Mouse (Mus musculus): ENCODE results near the gene Mis18a. TPM values are rescaled to one million over a fixed set of nuclear protein-coding genes. Genes with fewer than 3 reads are reported as not detected.

Gene Mis18a
- polyA plus RNA-seq, 1 experiment, result 22.2 TPM

DNA sequence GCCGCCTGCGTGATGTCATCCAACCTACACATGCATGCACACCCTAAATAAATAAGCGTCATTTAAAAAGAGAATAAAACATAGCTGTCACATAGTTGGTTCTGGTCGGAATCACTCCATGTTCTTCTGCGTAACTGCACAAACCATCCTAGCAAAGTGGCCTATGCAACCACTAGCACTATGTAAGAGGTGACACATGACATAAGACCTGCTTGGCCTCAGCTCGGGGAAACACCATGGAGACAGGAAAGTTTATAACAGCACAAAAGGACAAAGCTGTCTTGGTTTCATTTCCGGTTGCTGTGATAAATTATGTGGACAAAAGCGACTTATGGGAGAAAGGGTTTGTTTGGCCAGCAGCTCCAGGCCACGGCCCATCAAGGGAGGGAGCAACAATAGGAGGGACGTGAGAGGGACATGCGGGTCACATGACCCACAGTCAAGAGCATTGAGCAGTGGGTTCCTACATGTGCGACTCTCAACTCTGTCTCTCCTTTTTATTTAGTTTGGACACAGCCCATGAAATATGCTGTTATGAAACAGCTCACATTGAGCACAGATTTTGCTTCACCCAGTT, 39.4 kb downstream of the Mis18a start:
- peaks cover 26% of the 10 kb centered on the region for H3K27me3 ChIP-seq (ENCODE audit: control insufficient read depth, insufficient read depth, insufficient read length)
- no peak for TF ChIP-seq USF1 (IDR thresholded peaks at IDR 0.05; ENCODE audit: low read depth)
- TF ChIP-seq MYOG (IDR thresholded peaks at IDR 0.05; ENCODE audit: control insufficient read depth, extremely low read depth, insufficient read length), result no peak
- no peak for TF ChIP-seq FOSL1 (IDR thresholded peaks at IDR 0.05; ENCODE audit: insufficient read depth, low read length, poor library complexity, severe bottlenecking)
- TF ChIP-seq CTCF (IDR thresholded peaks at IDR 0.05; ENCODE audit: control insufficient read depth, insufficient read depth, insufficient read length), result no peak
- H3K79me2 ChIP-seq (ENCODE audit: control insufficient read depth, insufficient read depth), result no peaks in the 10 kb centered on the region

DNA sequence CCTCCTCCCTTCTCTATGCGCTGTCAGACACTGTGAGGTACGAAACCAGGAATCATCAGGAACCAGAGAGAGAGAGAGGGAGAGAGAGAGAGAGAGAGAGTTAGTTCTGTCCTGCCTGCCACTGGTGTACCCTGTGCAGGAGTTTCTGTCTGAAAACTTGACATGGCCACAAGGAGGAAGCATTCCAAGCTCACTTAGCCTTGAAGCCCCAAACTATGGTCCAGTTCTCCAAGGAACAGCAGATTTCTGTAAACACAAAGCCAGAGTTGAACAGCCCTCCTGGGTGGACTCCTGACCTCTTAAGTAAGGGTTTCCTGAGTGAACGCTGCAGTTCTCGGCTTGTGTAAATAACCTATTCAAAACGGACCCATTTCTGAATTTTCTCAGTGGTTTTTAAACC, 40.2 kb downstream of the Mis18a start:
- Histone ChIP-seq H3K79me2 (ENCODE audit: control insufficient read depth, insufficient read depth) (no peaks in the 10 kb centered on the region), H3K4me3 (ENCODE audit: insufficient read depth, poor library complexity, severe bottlenecking) (no peak overlapping the region), H3K79me3 (ENCODE audit: low read depth) (no peaks in the 10 kb centered on the region), H3K36me3 (ENCODE audit: control insufficient read depth, insufficient read depth) (no peaks in the 10 kb centered on the region), H3K27me3 (ENCODE audit: control insufficient read depth, insufficient read depth, insufficient read length) (peaks cover 22% of the 10 kb centered on the region), H3ac (ENCODE audit: control insufficient read depth, insufficient read length, low read depth) (no peak overlapping the region)
- TF ChIP-seq MAX (IDR thresholded peaks at IDR 0.05), result no peak

More for the DNA sequence above, 39.4 kb downstream of the Mis18a start:
- Histone ChIP-seq H3K36me3 (ENCODE audit: control insufficient read depth, insufficient read depth) (no peaks in the 10 kb centered on the region), H3ac (ENCODE audit: control insufficient read depth, insufficient read length, low read depth) (no peak overlapping the region), H3K79me3 (ENCODE audit: low read depth) (no peaks in the 10 kb centered on the region), H3K4me3 (ENCODE audit: insufficient read depth, poor library complexity, severe bottlenecking) (no peak overlapping the region)

DNA sequence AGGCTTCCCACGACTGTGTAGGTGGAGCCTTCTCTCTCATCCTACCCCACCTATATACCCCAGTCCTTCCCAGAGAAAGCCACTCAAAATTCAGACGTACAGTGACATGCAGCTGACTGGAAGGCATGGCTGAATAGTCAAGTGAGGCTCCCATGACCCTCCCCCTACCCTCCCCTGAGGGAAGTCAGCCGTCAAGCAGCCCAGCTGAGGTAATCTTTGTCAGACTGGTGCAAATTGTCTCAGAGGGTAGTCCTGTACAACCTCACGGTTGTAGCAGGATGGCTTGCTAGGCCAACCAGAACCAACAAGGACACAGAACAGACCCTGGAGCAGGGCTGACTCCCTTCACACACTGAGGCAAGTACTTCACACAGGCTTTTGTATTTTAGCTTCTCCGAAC, 43.1 kb downstream of the Mis18a start:
- Histone ChIP-seq H3K36me3 (ENCODE audit: control insufficient read depth, insufficient read depth) (no peaks in the 10 kb centered on the region), H3ac (ENCODE audit: control insufficient read depth, insufficient read length, low read depth) (no peak overlapping the region), H3K4me3 (ENCODE audit: insufficient read depth, poor library complexity, severe bottlenecking) (no peak overlapping the region), H3K79me2 (ENCODE audit: control insufficient read depth, insufficient read depth) (no peaks in the 10 kb centered on the region), H3K79me3 (ENCODE audit: low read depth) (no peaks in the 10 kb centered on the region), H3K27me3 (ENCODE audit: control insufficient read depth, insufficient read depth, insufficient read length) (peaks cover 22% of the 10 kb centered on the region)
- TF ChIP-seq MYOG (IDR thresholded peaks at IDR 0.05; ENCODE audit: control insufficient read depth, extremely low read depth, insufficient read length) (no peak), CEBPB (IDR thresholded peaks at IDR 0.05; ENCODE audit: low read depth) (no peak), CTCF (IDR thresholded peaks at IDR 0.05; ENCODE audit: control insufficient read depth, insufficient read depth, insufficient read length) (no peak), MAX (IDR thresholded peaks at IDR 0.05) (no peak), MYOD1 (IDR thresholded peaks at IDR 0.05; ENCODE audit: control insufficient read depth, insufficient read length, low read depth) (no peak), FOSL1 (IDR thresholded peaks at IDR 0.05; ENCODE audit: insufficient read depth, low read length, poor library complexity, severe bottlenecking) (no peak), USF1 (IDR thresholded peaks at IDR 0.05; ENCODE audit: low read depth) (no peak)

DNA sequence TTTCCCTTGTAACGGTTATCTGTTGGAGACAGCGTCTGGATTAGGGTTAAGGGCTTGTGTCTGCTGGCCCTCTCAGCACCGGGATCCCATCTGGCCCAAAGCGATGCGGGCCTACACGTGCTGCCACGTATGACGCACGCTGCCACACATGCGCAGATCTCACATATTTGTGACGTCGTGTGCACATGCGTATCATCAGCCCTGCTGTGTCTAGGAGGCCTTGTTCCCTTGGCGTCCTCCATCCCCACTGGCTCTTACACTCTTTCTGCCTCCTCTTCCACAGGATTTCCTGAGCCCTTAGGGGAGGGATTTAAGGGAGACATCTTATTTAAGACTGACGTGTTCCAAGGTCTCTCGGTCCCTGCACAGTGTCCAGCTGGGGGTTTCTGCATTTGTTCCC, 47.2 kb downstream of the Mis18a start:
- H3K79me2 ChIP-seq (ENCODE audit: control insufficient read depth, insufficient read depth), result no peaks in the 10 kb centered on the region
- no peaks in the 10 kb centered on the region for H3K79me3 ChIP-seq (ENCODE audit: low read depth)
- no peak for TF ChIP-seq MYOG (IDR thresholded peaks at IDR 0.05; ENCODE audit: control insufficient read depth, extremely low read depth, insufficient read length)
- no peak for TF ChIP-seq FOSL1 (IDR thresholded peaks at IDR 0.05; ENCODE audit: insufficient read depth, low read length, poor library complexity, severe bottlenecking)
- TF ChIP-seq USF1 (IDR thresholded peaks at IDR 0.05; ENCODE audit: low read depth), result no peak
- no peak for TF ChIP-seq CEBPB (IDR thresholded peaks at IDR 0.05; ENCODE audit: low read depth)
- no peak for TF ChIP-seq MYOD1 (IDR thresholded peaks at IDR 0.05; ENCODE audit: control insufficient read depth, insufficient read length, low read depth)
- TF ChIP-seq CTCF (IDR thresholded peaks at IDR 0.05; ENCODE audit: control insufficient read depth, insufficient read depth, insufficient read length), result no peak
- TF ChIP-seq MAX (IDR thresholded peaks at IDR 0.05), result no peak

DNA sequence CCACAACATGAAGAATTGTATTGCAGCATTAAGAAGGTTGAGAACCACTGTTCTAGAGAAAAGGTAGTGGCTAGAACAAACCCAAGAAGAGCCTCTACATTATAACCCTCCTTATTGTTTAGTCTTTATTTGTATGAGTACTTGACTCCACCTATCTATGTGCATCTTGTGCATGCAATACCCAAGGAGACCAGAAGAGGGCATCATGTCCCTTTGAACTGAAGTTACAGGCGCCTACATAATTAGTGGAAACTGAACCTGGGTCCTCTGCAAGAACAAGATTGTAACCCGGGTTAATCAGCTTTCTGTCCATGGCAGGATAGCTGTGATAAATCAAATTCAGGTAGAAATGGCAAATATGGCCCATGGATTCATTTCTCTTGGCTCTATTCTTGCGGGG, 48.4 kb downstream of the Mis18a start:
- Histone ChIP-seq H3K4me3 (ENCODE audit: insufficient read depth, poor library complexity, severe bottlenecking) (no peak overlapping the region), H3K36me3 (ENCODE audit: control insufficient read depth, insufficient read depth) (no peaks in the 10 kb centered on the region), H3K79me2 (ENCODE audit: control insufficient read depth, insufficient read depth) (no peaks in the 10 kb centered on the region), H3ac (ENCODE audit: control insufficient read depth, insufficient read length, low read depth) (no peak overlapping the region), H3K27me3 (ENCODE audit: control insufficient read depth, insufficient read depth, insufficient read length) (peaks cover 5% of the 10 kb centered on the region), H3K79me3 (ENCODE audit: low read depth) (no peaks in the 10 kb centered on the region)
- TF ChIP-seq MYOG (IDR thresholded peaks at IDR 0.05; ENCODE audit: control insufficient read depth, extremely low read depth, insufficient read length), result no peak

More for the DNA sequence above, 47.2 kb downstream of the Mis18a start:
- no peak overlapping the region for H3ac ChIP-seq (ENCODE audit: control insufficient read depth, insufficient read length, low read depth)
- H3K27me3 ChIP-seq (ENCODE audit: control insufficient read depth, insufficient read depth, insufficient read length), result peaks cover 6% of the 10 kb centered on the region
- no peak overlapping the region for H3K4me3 ChIP-seq (ENCODE audit: insufficient read depth, poor library complexity, severe bottlenecking)
- no peaks in the 10 kb centered on the region for H3K36me3 ChIP-seq (ENCODE audit: control insufficient read depth, insufficient read depth)

DNA sequence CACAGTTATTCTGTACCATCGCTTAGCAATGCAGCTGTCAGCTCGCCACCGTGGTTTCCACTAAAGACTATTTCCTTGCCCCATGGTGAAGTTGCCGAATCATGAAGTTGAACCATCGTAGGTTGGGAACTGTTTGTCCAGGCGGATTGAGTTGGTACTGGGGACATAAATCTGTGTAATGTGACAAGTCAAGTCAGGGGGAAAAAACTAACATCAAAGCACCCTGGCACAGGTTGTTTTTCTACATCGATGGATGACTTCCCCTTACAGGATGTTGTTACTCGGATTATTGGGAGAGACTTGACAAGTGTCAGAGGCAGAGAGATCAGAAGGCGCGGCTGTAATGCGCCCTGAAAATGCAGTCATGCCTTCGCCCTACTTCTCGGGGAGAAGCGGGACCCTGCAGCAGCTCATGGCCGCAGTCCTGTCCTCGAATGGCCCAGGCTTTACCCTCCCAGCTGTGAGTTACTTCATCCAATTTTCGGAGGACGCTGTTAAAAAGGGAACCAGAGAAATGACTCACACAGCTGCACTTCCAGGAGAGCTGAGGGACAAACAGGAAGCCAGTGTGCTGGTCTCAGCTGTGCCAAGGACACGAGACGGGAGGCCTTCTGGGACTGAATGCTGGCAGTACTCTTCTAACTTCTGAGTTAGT, 50.2 kb downstream of the Mis18a start:
- Histone ChIP-seq H3K79me2 (ENCODE audit: control insufficient read depth, insufficient read depth) (no peaks in the 10 kb centered on the region), H3K79me3 (ENCODE audit: low read depth) (no peaks in the 10 kb centered on the region), H3K27me3 (ENCODE audit: control insufficient read depth, insufficient read depth, insufficient read length) (peaks cover 11% of the 10 kb centered on the region), H3ac (ENCODE audit: control insufficient read depth, insufficient read length, low read depth) (no peak overlapping the region), H3K4me3 (ENCODE audit: insufficient read depth, poor library complexity, severe bottlenecking) (no peak overlapping the region), H3K36me3 (ENCODE audit: control insufficient read depth, insufficient read depth) (no peaks in the 10 kb centered on the region)
- no peak for TF ChIP-seq MYOG (IDR thresholded peaks at IDR 0.05; ENCODE audit: control insufficient read depth, extremely low read depth, insufficient read length)
- TF ChIP-seq USF1 (IDR thresholded peaks at IDR 0.05; ENCODE audit: low read depth), result no peak
- TF ChIP-seq MAX (IDR thresholded peaks at IDR 0.05), result no peak
- TF ChIP-seq FOSL1 (IDR thresholded peaks at IDR 0.05; ENCODE audit: insufficient read depth, low read length, poor library complexity, severe bottlenecking), result no peak
- TF ChIP-seq CTCF (IDR thresholded peaks at IDR 0.05; ENCODE audit: control insufficient read depth, insufficient read depth, insufficient read length), result no peak
- TF ChIP-seq CEBPB (IDR thresholded peaks at IDR 0.05; ENCODE audit: low read depth), result no peak
- no peak for TF ChIP-seq MYOD1 (IDR thresholded peaks at IDR 0.05; ENCODE audit: control insufficient read depth, insufficient read length, low read depth)
